Comparison of ENCODE assay signal across 9 mouse cellular contexts in the genomic region with DNA sequence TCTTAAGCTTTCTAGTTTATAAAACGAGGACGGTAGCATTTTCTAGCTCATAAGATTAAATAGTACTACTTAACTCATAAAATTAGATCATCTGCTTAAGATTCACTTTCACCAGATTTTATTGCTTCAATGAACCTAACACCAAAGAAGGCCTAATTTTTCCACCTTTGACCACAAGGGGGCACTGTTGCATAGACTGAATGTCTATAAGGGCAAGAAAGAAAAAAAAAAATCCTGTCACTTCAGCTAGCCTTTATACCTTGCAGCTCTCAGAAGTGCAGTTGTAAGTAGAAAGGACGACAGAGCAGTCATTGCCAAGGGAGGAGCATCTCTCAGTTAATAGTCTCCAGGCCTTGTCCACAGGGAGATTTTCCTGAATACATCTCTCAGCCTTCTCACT.
A peak's percentile ranks its signal among the peaks of the same experiment; 100 is the strongest.
DNase-seq lines count a peak whose midpoint lies in the region; ATAC-seq and TF ChIP-seq lines count a peak whose summit lies in the region.
"Had no signal": no experiment of that assay in that cellular context is flagged by ENCODE, and none has a peak within 500 bp of the region (broad histone marks: within the 10 kb centered on the region; RNA-seq: fewer than 3 reads in every experiment).

No protein-coding gene starts in this region.

- H3K36me3 ChIP-seq in kidney, adult 2 months (ENCODE audit: control insufficient read depth, insufficient read depth, low read length): no peaks in the 10 kb centered on the region
- no peaks in the 10 kb centered on the region for H3K36me3 ChIP-seq in kidney, embryonic 16.5 days (ENCODE audit: insufficient read depth, low read length)
- no peaks in the 10 kb centered on the region for H3K36me3 ChIP-seq in embryonic facial prominence, embryonic 14.5 days (ENCODE audit: control insufficient read depth, insufficient read depth, low read length)

- DNase-seq in kidney, adult 2 months: peak; percentile 58
- peak; percentile 53 for DNase-seq in adrenal gland, postnatal 25 days
- peak; percentile 74 for DNase-seq in embryonic facial prominence, embryonic 14.5 days (ENCODE audit: low spot score)
- DNase-seq in large intestine, adult 2 months (ENCODE audit: low read depth, low spot score): peak; percentile 54
- DNase-seq in lung, adult 2 months: peak; percentile 23
- DNase-seq in retina, postnatal 1 day: peak; percentile 85

- H3K27ac ChIP-seq in kidney, adult 2 months (ENCODE audit: insufficient read depth, low read depth, low read length): no peak overlapping the region
- no peak overlapping the region for H3K27ac ChIP-seq in kidney, embryonic 16.5 days (ENCODE audit: low read length)
- no peak overlapping the region for H3K27ac ChIP-seq in embryonic facial prominence, embryonic 14.5 days (replicated peaks; ENCODE audit: low read depth, low read length)

- no peak overlapping the region for H3K4me3 ChIP-seq in kidney, adult 2 months (ENCODE audit: insufficient read depth, low read depth, low read length)
- H3K4me3 ChIP-seq in kidney, embryonic 16.5 days (ENCODE audit: low read length): no peak overlapping the region
- no peak overlapping the region for H3K4me3 ChIP-seq in embryonic facial prominence, embryonic 14.5 days (ENCODE audit: low read depth, low read length)
- H3K4me3 ChIP-seq in lung, adult 2 months (replicated peaks; ENCODE audit: extremely low read depth, low read depth, low read length): no peak overlapping the region
- H3K4me3 ChIP-seq: myocyte had no signal

- no peaks in the 10 kb centered on the region for H3K4me1 ChIP-seq in kidney, adult 2 months (ENCODE audit: control insufficient read depth, insufficient read depth, low read length)
- no peaks in the 10 kb centered on the region for H3K4me1 ChIP-seq in kidney, embryonic 16.5 days (ENCODE audit: insufficient read depth, low read length)
- H3K4me1 ChIP-seq in embryonic facial prominence, embryonic 14.5 days (ENCODE audit: control insufficient read depth, insufficient read depth, low read length): no peaks in the 10 kb centered on the region
- H3K4me1 ChIP-seq in lung, adult 2 months (ENCODE audit: control insufficient read depth, insufficient read depth, low read length): no peaks in the 10 kb centered on the region

- ATAC-seq in kidney, embryonic 16.5 days (ENCODE audit: low FRiP score, low TSS enrichment): no peak
- no peak for ATAC-seq in embryonic facial prominence, embryonic 14.5 days (ENCODE audit: low read depth)
- ATAC-seq in activated CD4-positive, CD25-positive, alpha-beta regulatory T cell, adult 4 months: no peak

- WGBS in kidney, adult 2 months: 11% methylated on average over 3 of the region's 3 CpGs
- 14% methylated on average over 3 of the region's 3 CpGs for WGBS in kidney, embryonic 16.5 days
- 7% methylated on average over 3 of the region's 3 CpGs for WGBS in embryonic facial prominence, embryonic 14.5 days
- 4% methylated on average over 3 of the region's 3 CpGs for WGBS in large intestine, adult 2 months
- 15% methylated on average over 3 of the region's 3 CpGs for WGBS in lung, adult 2 months

- no peak overlapping the region for H3K9ac ChIP-seq in kidney, embryonic 16.5 days (replicated peaks; ENCODE audit: low read length)
- H3K9ac ChIP-seq in embryonic facial prominence, embryonic 14.5 days (ENCODE audit: low read depth, low read length): no peak overlapping the region

- no peaks in the 10 kb centered on the region for H3K27me3 ChIP-seq in kidney, adult 2 months (replicated peaks; ENCODE audit: control insufficient read depth, insufficient read depth, low read length)
- H3K27me3 ChIP-seq in kidney, embryonic 16.5 days (ENCODE audit: insufficient read depth, low read length): no peaks in the 10 kb centered on the region
- no peaks in the 10 kb centered on the region for H3K27me3 ChIP-seq in embryonic facial prominence, embryonic 14.5 days (replicated peaks; ENCODE audit: control insufficient read depth, insufficient read depth, low read length)

- no peak overlapping the region for H3K4me2 ChIP-seq in kidney, embryonic 16.5 days (replicated peaks; ENCODE audit: low read depth, low read length)
- H3K4me2 ChIP-seq in embryonic facial prominence, embryonic 14.5 days (ENCODE audit: low read depth, low read length): no peak overlapping the region

- H3K9me3 ChIP-seq in kidney, embryonic 16.5 days (ENCODE audit: low read length): no peaks in the 10 kb centered on the region
- H3K9me3 ChIP-seq in embryonic facial prominence, embryonic 14.5 days (ENCODE audit: control insufficient read depth, low read length): no peaks in the 10 kb centered on the region

- no peak for TF ChIP-seq POLR2A in kidney, adult 2 months (IDR thresholded peaks at IDR 0.05; ENCODE audit: low read depth, low read length)
- TF ChIP-seq POLR2A in lung, adult 2 months (IDR thresholded peaks at IDR 0.05; ENCODE audit: borderline replicate concordance, extremely low read depth, low read depth, low read length): no peak

- TF ChIP-seq CTCF in kidney, adult 2 months (conservative IDR thresholded peaks at IDR 0.05; ENCODE audit: insufficient read depth, insufficient read length, low read depth, low read length): no peak
- no peak for TF ChIP-seq CTCF in lung, adult 2 months (IDR thresholded peaks at IDR 0.05; ENCODE audit: insufficient read depth, low read length)

Comparison
In these comparisons a context has a peak if more than half of its experiments do, and no peak if none do; other contexts are left out.
1. DNase-seq: peak in every context shown above with its lines; median percentile 85 in retina, postnatal 1 day; 74 in embryonic facial prominence, embryonic 14.5 days; 58 in kidney, adult 2 months; 54 in large intestine, adult 2 months; 53 in adrenal gland, postnatal 25 days; 23 in lung, adult 2 months.